Mouse (Mus musculus) liver, embryonic 13.5 days (tissue): ENCODE results near the gene Desi2. TPM values are rescaled to one million over a fixed set of nuclear protein-coding genes. Genes with fewer than 3 reads are reported as not detected.
"Not testable (repeated sequence)": the region's sequence is repeated elsewhere in the genome, so short reads cannot be mapped to it uniquely, and the experiment has no call there.

ENCODE experiments used
- ATAC-seq: fragments of 200-750 bp; cut with Nextera tagmentation; 2 replicates; pipeline ENCODE4 v1.8.0; 2017; ENCODE audit warnings: low read depth, mild to moderate bottlenecking, moderate number of reproducible peaks, moderate library complexity
- DNase-seq: peaks from one replicate; pipeline ENCODE4 v3.0.0; 2022
- H3K27ac ChIP-seq: fragments of 300-500 bp; sonication (generic); 2 replicates; pipeline ENCODE4 v1.5.1; 2015; ENCODE audit warnings: moderate library complexity, mild to moderate bottlenecking, inconsistent platforms
- H3K27me3 ChIP-seq: fragments of 300-500 bp; sonication (generic); 2 replicates; pipeline ENCODE4 v1.6.1; 2015; ENCODE audit warnings: mild to moderate bottlenecking, inconsistent platforms
- H3K36me3 ChIP-seq: fragments of 300-500 bp; sonication (generic); 2 replicates; pipeline ENCODE4 v1.6.1; 2015; ENCODE audit warnings: mild to moderate bottlenecking, inconsistent platforms
- H3K4me1 ChIP-seq: fragments of 300-500 bp; sonication (generic); replicated peaks from 2 replicates; pipeline ENCODE4 v1.6.1; 2015; ENCODE audit warnings: inconsistent platforms
- H3K4me2 ChIP-seq: fragments of 300-500 bp; sonication (generic); 2 replicates; pipeline ENCODE4 v1.6.1; 2015; ENCODE audit warnings: inconsistent platforms, mild to moderate bottlenecking, moderate library complexity
- H3K4me3 ChIP-seq: fragments of 300-500 bp; sonication (generic); replicated peaks from 2 replicates; pipeline ENCODE4 v1.5.1; 2015; ENCODE audit warnings: mild to moderate bottlenecking, inconsistent platforms
- H3K9ac ChIP-seq: fragments of 300-500 bp; sonication (generic); 2 replicates; pipeline ENCODE4 v1.6.1; 2015; ENCODE audit warnings: mild to moderate bottlenecking, inconsistent platforms
- H3K9me3 ChIP-seq: fragments of 300-500 bp; sonication (generic); replicated peaks from 2 replicates; pipeline ENCODE4 v1.6.1; 2016; ENCODE audit warnings: inconsistent platforms
- WGBS: fragments of 180-500 bp; shearing (Covaris S2); methylation state at CpG from one replicate; pipeline ENCODE4 v1.1.7; 2015; ENCODE audit not compliant: insufficient replicate concordance; 5-methylcytosine and 5-hydroxymethylcytosine counted together
- polyA plus RNA-seq: library from polyadenylated mRNA; unstranded; fragments of >200 nt; fragmentation: Nextera tagmentation; extraction: Ambion mirVana; gene quantifications from 2 replicates; pipeline ENCODE4 v1.2.1, GENCODE M21; 2015

Gene Desi2
- 11.3 and 12.3 TPM in 2 replicates for polyA plus RNA-seq

- H3K36me3 ChIP-seq, H3K9me3 ChIP-seq, H3K27me3 ChIP-seq: not testable (repeated sequence)
- peak; percentile 98 for ATAC-seq
- Histone ChIP-seq H3K4me3 (peak within 1 kb of the TSS; percentile 75), H3K9ac (peak within 1 kb of the TSS; percentile 82), H3K4me1 (peaks cover 20% of the 10 kb centered on the region), H3K27ac (peak within 1 kb of the TSS; percentile 63; the same call in 1 of the 2 replicates), H3K4me2 (peak within 1 kb of the TSS; percentile 86)
- DNase-seq: peak; percentile 96
- WGBS: under 1% methylated on average over 37 of the region's 37 CpGs
These were observed at the start of gene Desi2 for GRCm38 (mm10) chr1:178187216-178187791. Desi2 (plus strand) TSS chr1:178187417.

GRCm38 (mm10) chr1:178146513-178146912, 40.7 kb upstream of the Desi2 start:
- not testable (repeated sequence) for ATAC-seq, H3K27ac ChIP-seq, H3K4me3 ChIP-seq, H3K4me2 ChIP-seq, H3K9ac ChIP-seq, H3K36me3 ChIP-seq, H3K27me3 ChIP-seq, H3K4me1 ChIP-seq, H3K9me3 ChIP-seq
- peak; percentile 5 for DNase-seq
- WGBS: 18% methylated on average over 2 of the region's 2 CpGs

- H3K9me3 ChIP-seq, H3K4me1 ChIP-seq, H3K36me3 ChIP-seq, H3K27me3 ChIP-seq, H3K4me3 ChIP-seq, H3K27ac ChIP-seq, H3K4me2 ChIP-seq, ATAC-seq, DNase-seq, H3K9ac ChIP-seq: not testable (repeated sequence)
- WGBS: 71% methylated on average over 4 of the region's 4 CpGs
These were observed 40.3 kb upstream of the Desi2 start for GRCm38 (mm10) chr1:178146915-178147314.

GRCm38 (mm10) chr1:178182251-178182650, 5.0 kb upstream of the Desi2 start:
- 76% methylated on average over 2 of the region's 2 CpGs for WGBS
- ATAC-seq: no peak
- H3K27ac ChIP-seq: no peak overlapping the region
- DNase-seq: no peak
- no peaks in the 10 kb centered on the region; the same call in 1 of the 2 replicates for H3K9me3 ChIP-seq
- H3K4me1 ChIP-seq: peaks cover 3% of the 10 kb centered on the region; the same call in 1 of the 2 replicates
- H3K36me3 ChIP-seq: no peaks in the 10 kb centered on the region
- H3K4me3 ChIP-seq: no peak overlapping the region
- H3K4me2 ChIP-seq: no peak overlapping the region
- H3K9ac ChIP-seq: no peak overlapping the region
- H3K27me3 ChIP-seq: no peaks in the 10 kb centered on the region

- no peak overlapping the region for H3K27ac ChIP-seq
These were observed 1.6 kb upstream of the Desi2 start for GRCm38 (mm10) chr1:178185591-178185990.

GRCm38 (mm10) chr1:178187810-178188209, 593 bp downstream of the Desi2 start:
- H3K9me3 ChIP-seq, H3K36me3 ChIP-seq, DNase-seq, H3K27me3 ChIP-seq: not testable (repeated sequence)
- peak overlapping the region; percentile 86 for H3K4me2 ChIP-seq
- under 1% methylated on average over 28 of the region's 38 CpGs for WGBS
- ATAC-seq: peak; percentile 22
- peaks cover 20% of the 10 kb centered on the region for H3K4me1 ChIP-seq
- H3K9ac ChIP-seq: peak overlapping the region; percentile 82
- H3K27ac ChIP-seq: peak overlapping the region; percentile 63; the same call in 1 of the 2 replicates
- peak overlapping the region; percentile 75 for H3K4me3 ChIP-seq

More at GRCm38 (mm10) chr1:178185591-178185990, 1.6 kb upstream of the Desi2 start:
- no peak for ATAC-seq
- H3K4me2 ChIP-seq: no peak overlapping the region
- H3K27me3 ChIP-seq: no peaks in the 10 kb centered on the region
- H3K4me3 ChIP-seq: no peak overlapping the region
- H3K4me1 ChIP-seq: peaks cover 17% of the 10 kb centered on the region
- H3K36me3 ChIP-seq: no peaks in the 10 kb centered on the region
- H3K9me3 ChIP-seq: no peaks in the 10 kb centered on the region; the same call in 1 of the 2 replicates
- H3K9ac ChIP-seq: no peak overlapping the region
- DNase-seq: no peak

GRCm38 (mm10) chr1:178188386-178188785, 1.2 kb downstream of the Desi2 start:
- H3K27ac ChIP-seq: no peak overlapping the region
- H3K4me1 ChIP-seq: peaks cover 20% of the 10 kb centered on the region
- H3K9me3 ChIP-seq: no peaks in the 10 kb centered on the region
- WGBS: 6% methylated on average over 13 of the region's 13 CpGs
- peak overlapping the region; percentile 72 for H3K9ac ChIP-seq
- ATAC-seq (no peak), DNase-seq (no peak)
- H3K36me3 ChIP-seq: no peaks in the 10 kb centered on the region
- H3K4me2 ChIP-seq: peak overlapping the region; percentile 80
- H3K4me3 ChIP-seq: peak overlapping the region; percentile 58
- H3K27me3 ChIP-seq: no peaks in the 10 kb centered on the region

- Histone ChIP-seq H3K9ac (no peak overlapping the region), H3K27ac (no peak overlapping the region), H3K4me1 (peaks cover 12% of the 10 kb centered on the region), H3K36me3 (peaks cover 3% of the 10 kb centered on the region; the same call in 1 of the 2 replicates), H3K4me3 (no peak overlapping the region), H3K27me3 (no peaks in the 10 kb centered on the region), H3K9me3 (no peaks in the 10 kb centered on the region), H3K4me2 (no peak overlapping the region)
- ATAC-seq (no peak), DNase-seq (no peak)
- 77% methylated on average over 10 of the region's 10 CpGs for WGBS
These were observed 18.6 kb downstream of the Desi2 start for GRCm38 (mm10) chr1:178205701-178206325.

- WGBS: 80% methylated on average over 4 of the region's 4 CpGs
- not testable (repeated sequence) for H3K9me3 ChIP-seq, H3K27ac ChIP-seq
These were observed 20.6 kb downstream of the Desi2 start for GRCm38 (mm10) chr1:178207856-178208255.

GRCm38 (mm10) chr1:178209966-178210365, 22.7 kb downstream of the Desi2 start:
- no peaks in the 10 kb centered on the region for H3K9me3 ChIP-seq
- H3K4me1 ChIP-seq: peaks cover 12% of the 10 kb centered on the region
- H3K27me3 ChIP-seq: no peaks in the 10 kb centered on the region
- no peak overlapping the region for H3K4me2 ChIP-seq
- no peak overlapping the region for H3K9ac ChIP-seq
- DNase-seq (no peak), ATAC-seq (no peak)
- no peak overlapping the region for H3K4me3 ChIP-seq
- H3K27ac ChIP-seq: no peak overlapping the region
- no peaks in the 10 kb centered on the region for H3K36me3 ChIP-seq

More at GRCm38 (mm10) chr1:178207856-178208255, 20.6 kb downstream of the Desi2 start:
- H3K4me1 ChIP-seq: peaks cover 12% of the 10 kb centered on the region
- not testable (repeated sequence) for H3K4me2 ChIP-seq, H3K4me3 ChIP-seq, DNase-seq, ATAC-seq, H3K27me3 ChIP-seq, H3K36me3 ChIP-seq, H3K9ac ChIP-seq

GRCm38 (mm10) chr1:178217157-178217556, 29.9 kb downstream of the Desi2 start:
- Histone ChIP-seq H3K36me3 (no peaks in the 10 kb centered on the region), H3K4me1 (peaks cover 3% of the 10 kb centered on the region; the same call in 1 of the 2 replicates), H3K27ac (no peak overlapping the region), H3K27me3 (no peaks in the 10 kb centered on the region), H3K4me3 (no peak overlapping the region), H3K9me3 (no peaks in the 10 kb centered on the region), H3K4me2 (no peak overlapping the region), H3K9ac (no peak overlapping the region)
- no peak for ATAC-seq
- DNase-seq: no peak

GRCm38 (mm10) chr1:178218305-178218704, 31.1 kb downstream of the Desi2 start:
- peaks cover 3% of the 10 kb centered on the region; the same call in 1 of the 2 replicates for H3K4me1 ChIP-seq
- H3K9me3 ChIP-seq: no peaks in the 10 kb centered on the region
- ATAC-seq: no peak
- H3K27me3 ChIP-seq: no peaks in the 10 kb centered on the region
- no peak overlapping the region for H3K27ac ChIP-seq
- H3K4me3 ChIP-seq: no peak overlapping the region
- H3K4me2 ChIP-seq: no peak overlapping the region
- DNase-seq: no peak
- no peak overlapping the region for H3K9ac ChIP-seq
- no peaks in the 10 kb centered on the region for H3K36me3 ChIP-seq
